Mouse (Mus musculus) hindbrain, embryonic 13.5 days (tissue): ENCODE results near the gene P2rx2. TPM values are rescaled to one million over a fixed set of nuclear protein-coding genes. Genes with fewer than 3 reads are reported as not detected.
A peak's percentile ranks its signal among the peaks of the same experiment; 100 is the strongest.

ENCODE experiments used
- ATAC-seq: fragments of 200-750 bp; cut with Nextera tagmentation; 2 replicates; pipeline ENCODE4 v1.8.0; 2017; ENCODE audit warnings: moderate TSS enrichment; ENCODE audit not compliant: low FRiP score
- H3K27ac ChIP-seq: fragments of 300-500 bp; sonication (generic); 2 replicates; pipeline ENCODE4 v1.5.1; 2015; ENCODE audit warnings: inconsistent platforms, mild to moderate bottlenecking, moderate library complexity
- H3K27me3 ChIP-seq: fragments of 300-500 bp; sonication (generic); 2 replicates; pipeline ENCODE4 v1.6.1; 2015; ENCODE audit warnings: mild to moderate bottlenecking, inconsistent platforms
- H3K36me3 ChIP-seq: fragments of 300-500 bp; sonication (generic); 2 replicates; pipeline ENCODE4 v1.6.1; 2015; ENCODE audit warnings: mild to moderate bottlenecking, inconsistent platforms
- H3K4me1 ChIP-seq: fragments of 300-500 bp; sonication (generic); replicated peaks from 2 replicates; pipeline ENCODE4 v1.6.1; 2015; ENCODE audit warnings: inconsistent platforms
- H3K4me2 ChIP-seq: fragments of 300-500 bp; sonication (generic); 2 replicates; pipeline ENCODE4 v1.6.1; 2015; ENCODE audit warnings: inconsistent platforms, mild to moderate bottlenecking, moderate library complexity
- H3K4me3 ChIP-seq: fragments of 300-500 bp; sonication (generic); 2 replicates; pipeline ENCODE4 v1.5.1; 2015; ENCODE audit warnings: mild to moderate bottlenecking, inconsistent platforms
- H3K9ac ChIP-seq: fragments of 300-500 bp; sonication (generic); 2 replicates; pipeline ENCODE4 v1.6.1; 2015; ENCODE audit warnings: mild to moderate bottlenecking, inconsistent platforms
- H3K9me3 ChIP-seq: fragments of 300-500 bp; sonication (generic); 2 replicates; pipeline ENCODE4 v1.6.1; 2016; ENCODE audit warnings: inconsistent platforms
- WGBS: fragments of 180-500 bp; shearing (Covaris S2); methylation state at CpG from one replicate; pipeline ENCODE4 v1.1.7; 2015; 5-methylcytosine and 5-hydroxymethylcytosine counted together
- polyA plus RNA-seq: library from polyadenylated mRNA; unstranded; fragments of >200 nt; fragmentation: Nextera tagmentation; extraction: Ambion mirVana; gene quantifications from 2 replicates; pipeline ENCODE4 v1.2.1, GENCODE M21; 2015

The P2rx2 gene
- polyA plus RNA-seq, result 5.1 and 6.5 TPM in 2 replicates

DNA sequence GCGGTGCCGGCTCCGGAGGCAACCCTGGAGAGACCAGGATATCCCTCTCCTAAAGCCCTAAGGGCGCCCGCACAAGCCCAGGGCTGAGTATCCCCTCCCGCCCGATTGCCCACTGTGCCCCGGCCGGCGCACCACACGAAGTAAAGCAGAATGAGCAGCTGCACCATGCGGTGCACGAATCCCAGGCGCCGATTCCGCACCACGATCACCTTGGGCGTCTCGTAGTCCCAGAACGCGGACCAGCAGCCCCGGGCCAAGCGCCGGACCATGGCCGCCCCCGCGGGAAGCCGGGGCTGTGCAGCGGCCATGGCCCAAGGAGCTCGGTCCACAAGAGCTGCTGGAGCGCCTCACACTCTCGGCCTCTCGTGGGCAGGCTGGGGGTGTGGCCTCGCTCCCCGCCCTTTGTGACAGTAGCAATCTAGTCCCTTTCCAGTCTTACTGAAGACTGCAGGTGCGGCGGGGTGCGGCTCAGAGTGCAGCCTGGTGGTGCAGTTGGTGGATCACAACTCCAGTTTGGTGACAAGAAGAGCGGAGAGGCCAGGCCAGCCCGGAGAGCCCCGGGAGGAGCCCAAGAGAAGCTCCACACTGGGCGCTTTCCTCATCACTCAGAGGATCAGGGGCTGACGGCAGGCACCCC is at the start of gene P2rx2:
Gene P2rx2, minus strand, starts transcription at position 565 of the 637 bp plus-strand sequence.
- H3K4me2 ChIP-seq, result peak within 1 kb of the TSS; percentile 97
- H3K9ac ChIP-seq, result peak within 1 kb of the TSS; percentile 76
- peak within 1 kb of the TSS; percentile 55 for H3K4me3 ChIP-seq
- WGBS, result 1% methylated on average over 43 of the region's 43 CpGs
- peak; percentile 72 for ATAC-seq
- peaks cover 44% of the 10 kb centered on the region for H3K27me3 ChIP-seq
- H3K27ac ChIP-seq, result no peak within 1 kb of the TSS
- peaks cover 16% of the 10 kb centered on the region for H3K4me1 ChIP-seq
- no peaks in the 10 kb centered on the region for H3K9me3 ChIP-seq
- no peaks in the 10 kb centered on the region for H3K36me3 ChIP-seq

DNA sequence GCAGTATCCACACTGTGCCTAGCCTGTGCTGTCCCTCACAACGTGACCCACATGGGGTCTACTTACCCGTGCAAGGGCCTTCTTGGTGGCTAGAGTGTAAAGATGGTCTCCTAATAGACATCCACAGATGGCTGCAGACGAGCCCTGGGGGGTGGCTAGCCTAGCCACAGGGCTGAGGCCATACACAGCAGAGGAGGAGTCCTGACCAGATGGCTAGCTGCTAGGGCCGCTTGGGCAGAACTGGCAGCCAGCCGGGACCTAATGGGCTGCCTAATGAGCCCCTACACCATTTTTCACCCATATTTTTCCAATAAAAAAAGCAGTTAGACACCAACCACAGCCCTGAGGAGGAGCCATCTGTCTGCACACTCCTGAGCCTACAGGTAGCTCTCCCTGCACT is 49.7 kb upstream of the P2rx2 start:
- Histone ChIP-seq H3K27me3 (peaks cover 8% of the 10 kb centered on the region), H3K9me3 (no peaks in the 10 kb centered on the region), H3K4me1 (peaks cover 11% of the 10 kb centered on the region), H3K4me2 (no peak overlapping the region), H3K9ac (no peak overlapping the region), H3K27ac (no peak overlapping the region; the same call in 1 of the 2 replicates), H3K36me3 (peaks cover 6% of the 10 kb centered on the region; the same call in 1 of the 2 replicates), H3K4me3 (no peak overlapping the region)
- WGBS, result 47% methylated on average over 5 of the region's 5 CpGs
- ATAC-seq, result peak; percentile 40; the same call in 1 of the 2 replicates

DNA sequence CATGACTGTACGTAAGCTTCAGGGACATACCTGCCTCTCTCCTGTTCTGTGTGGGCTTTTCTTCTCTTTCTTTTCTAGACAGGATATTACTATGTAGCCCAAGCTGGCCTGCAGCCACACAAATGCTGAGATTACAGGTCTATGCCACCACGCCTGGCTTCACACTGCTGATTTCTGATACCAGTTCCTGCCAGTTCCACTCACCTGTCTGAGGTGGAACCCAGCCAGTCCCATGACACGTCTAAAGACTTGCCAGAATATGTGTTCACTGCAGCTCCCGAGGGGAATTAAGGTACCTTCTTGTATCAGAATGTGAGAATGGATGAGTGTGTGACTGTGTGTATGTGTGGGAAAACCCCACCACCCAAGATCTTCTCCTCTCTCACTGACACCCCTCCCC is 47.6 kb upstream of the P2rx2 start:
- H3K9ac ChIP-seq, result no peak overlapping the region
- H3K27me3 ChIP-seq, result peaks cover 8% of the 10 kb centered on the region
- no peaks in the 10 kb centered on the region for H3K9me3 ChIP-seq
- H3K4me3 ChIP-seq, result no peak overlapping the region
- no peak overlapping the region for H3K27ac ChIP-seq
- H3K4me2 ChIP-seq, result no peak overlapping the region
- no peak for ATAC-seq
- peaks cover 6% of the 10 kb centered on the region; the same call in 1 of the 2 replicates for H3K36me3 ChIP-seq
- peaks cover 27% of the 10 kb centered on the region for H3K4me1 ChIP-seq
- 88% methylated on average over 4 of the region's 4 CpGs for WGBS

DNA sequence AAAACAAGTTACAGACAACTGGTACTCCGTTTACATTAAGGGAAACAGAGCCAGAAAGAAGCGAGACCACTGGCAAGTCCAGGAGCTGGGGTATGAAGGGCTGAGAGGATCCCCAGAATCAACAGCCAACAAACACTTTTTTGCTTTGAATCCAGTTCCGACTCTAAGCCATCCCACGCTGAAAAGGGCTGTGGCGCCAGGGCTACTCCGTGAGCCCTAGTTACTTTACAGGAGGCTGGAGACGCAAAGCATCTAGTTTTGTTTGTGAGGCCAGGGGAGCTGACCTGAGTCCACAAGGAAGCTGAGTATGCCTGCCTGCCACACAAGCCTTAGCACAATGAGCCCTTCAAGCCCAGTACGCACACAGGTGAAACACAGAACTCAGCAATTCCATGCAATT is 44.3 kb upstream of the P2rx2 start:
- 15% methylated on average over 8 of the region's 8 CpGs for WGBS

DNA sequence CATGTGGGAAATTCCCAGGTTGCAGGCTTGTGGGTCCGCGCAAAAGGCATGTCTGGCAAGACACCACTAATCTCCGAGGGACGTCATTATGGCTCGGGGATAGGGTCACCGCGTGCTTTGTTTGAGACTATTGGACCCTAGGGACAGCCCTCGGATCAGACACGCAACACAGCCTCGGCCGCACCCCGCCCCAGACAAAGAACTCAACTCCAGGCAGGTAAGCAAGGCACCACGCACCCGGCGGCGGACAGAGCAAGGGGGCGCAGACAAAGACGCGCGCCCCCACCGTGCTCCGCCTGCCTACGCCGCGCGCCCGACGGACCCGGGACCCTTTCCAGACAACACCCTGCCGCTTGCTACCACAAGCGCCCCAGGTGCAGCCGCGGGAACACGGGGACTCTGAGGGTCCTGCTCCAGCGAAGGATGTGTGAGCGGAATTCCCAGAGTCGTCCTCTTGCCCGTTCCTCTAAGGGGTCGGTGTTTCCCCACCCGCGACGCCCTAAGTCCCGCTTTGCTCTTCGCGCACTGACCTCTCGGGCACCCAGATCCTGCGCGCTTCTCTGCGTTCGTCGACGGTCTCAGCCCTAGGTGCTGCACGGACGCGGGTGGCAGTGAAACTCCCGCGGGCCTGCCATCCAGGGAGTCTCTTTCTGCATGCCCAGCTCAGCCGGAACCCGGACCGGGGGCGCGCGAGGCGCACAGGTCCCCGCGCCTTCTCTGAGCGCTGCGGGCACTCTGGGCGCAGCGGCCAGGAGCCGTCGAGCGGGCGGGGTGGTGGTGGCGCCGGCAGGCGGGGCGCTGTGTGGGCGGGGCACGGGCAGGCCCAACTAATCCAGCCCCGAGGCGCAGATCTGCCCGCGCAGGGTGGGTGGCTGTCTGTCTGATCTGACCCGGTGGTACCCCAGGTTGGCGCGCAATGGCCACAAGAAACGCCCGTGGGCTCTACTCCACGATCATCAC is 43.6 kb upstream of the P2rx2 start:
- peak overlapping the region; percentile 65 for H3K4me2 ChIP-seq
- H3K36me3 ChIP-seq, result peaks cover 3% of the 10 kb centered on the region; the same call in 1 of the 2 replicates
- ATAC-seq, result peak; percentile 85
- WGBS, result under 1% methylated on average over 90 of the region's 90 CpGs
- H3K9ac ChIP-seq, result peak overlapping the region; percentile 81
- peak overlapping the region; percentile 71 for H3K4me3 ChIP-seq
- peak overlapping the region; percentile 82 for H3K27ac ChIP-seq
- no peaks in the 10 kb centered on the region for H3K9me3 ChIP-seq
- H3K4me1 ChIP-seq, result peaks cover 43% of the 10 kb centered on the region
- H3K27me3 ChIP-seq, result peaks cover 8% of the 10 kb centered on the region

More for the DNA sequence above, 44.3 kb upstream of the P2rx2 start:
- Histone ChIP-seq H3K27me3 (peaks cover 8% of the 10 kb centered on the region), H3K9ac (peak overlapping the region; percentile 81), H3K9me3 (no peaks in the 10 kb centered on the region), H3K36me3 (peaks cover 3% of the 10 kb centered on the region; the same call in 1 of the 2 replicates), H3K27ac (peak overlapping the region; percentile 82; the same call in 1 of the 2 replicates), H3K4me2 (peak overlapping the region; percentile 65), H3K4me3 (peak overlapping the region; percentile 71), H3K4me1 (peaks cover 43% of the 10 kb centered on the region)
- peak; percentile 1; the same call in 1 of the 2 replicates for ATAC-seq

DNA sequence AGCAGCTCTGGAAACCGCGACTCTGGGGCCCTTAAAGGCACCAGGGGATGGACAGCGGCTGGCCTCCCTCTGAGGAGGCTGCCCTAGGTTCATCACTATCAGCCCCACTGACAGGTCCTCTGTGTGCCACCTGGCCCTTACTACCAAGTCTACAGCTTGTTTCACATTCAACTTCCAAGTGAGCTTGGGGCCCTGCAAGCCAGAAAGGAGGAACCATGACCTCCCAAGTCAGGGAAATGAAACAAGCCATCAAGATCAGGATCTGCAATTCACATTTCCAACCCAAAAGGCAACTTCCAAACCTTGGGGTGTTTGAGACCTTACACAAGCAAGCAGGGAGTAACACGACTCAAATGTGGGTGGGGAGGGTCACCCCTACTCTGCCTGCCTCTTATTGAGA is 42.3 kb upstream of the P2rx2 start:
- H3K4me2 ChIP-seq, result peak overlapping the region; percentile 65
- no peaks in the 10 kb centered on the region for H3K9me3 ChIP-seq
- H3K36me3 ChIP-seq, result peaks cover 7% of the 10 kb centered on the region; the same call in 1 of the 2 replicates
- 52% methylated on average over 4 of the region's 4 CpGs for WGBS
- no peak overlapping the region for H3K27ac ChIP-seq
- H3K4me1 ChIP-seq, result peaks cover 43% of the 10 kb centered on the region
- H3K9ac ChIP-seq, result peak overlapping the region; percentile 81
- H3K4me3 ChIP-seq, result peak overlapping the region; percentile 71
- no peak for ATAC-seq
- H3K27me3 ChIP-seq, result peaks cover 8% of the 10 kb centered on the region

DNA sequence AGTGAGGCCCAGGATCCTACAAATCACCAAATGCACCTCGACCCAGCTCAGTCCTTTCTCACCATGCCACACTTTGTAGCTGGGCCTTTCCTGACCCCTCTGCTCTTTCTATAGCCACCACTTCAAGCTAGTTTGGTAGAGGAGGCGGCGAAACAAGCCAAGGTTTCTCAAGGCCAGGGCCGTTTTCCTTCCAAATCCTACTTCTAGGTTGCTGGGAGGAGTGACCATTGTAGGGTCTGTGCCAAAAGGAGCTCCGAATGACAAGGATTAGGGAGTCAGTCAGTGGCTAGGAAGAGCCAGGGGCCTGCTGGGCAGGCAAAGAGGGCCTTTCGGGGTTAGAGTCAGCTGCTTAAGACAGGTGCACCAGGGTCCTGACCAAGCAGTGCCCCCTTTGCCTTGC is 41.5 kb upstream of the P2rx2 start:
- no peaks in the 10 kb centered on the region for H3K9me3 ChIP-seq
- no peak overlapping the region for H3K27ac ChIP-seq
- peaks cover 14% of the 10 kb centered on the region for H3K36me3 ChIP-seq
- peak overlapping the region; percentile 65 for H3K4me2 ChIP-seq
- H3K4me3 ChIP-seq, result peak overlapping the region; percentile 71
- no peak for ATAC-seq
- peaks cover 43% of the 10 kb centered on the region for H3K4me1 ChIP-seq
- 81% methylated on average over 6 of the region's 6 CpGs for WGBS
- peaks cover 8% of the 10 kb centered on the region for H3K27me3 ChIP-seq
- H3K9ac ChIP-seq, result peak overlapping the region; percentile 81

DNA sequence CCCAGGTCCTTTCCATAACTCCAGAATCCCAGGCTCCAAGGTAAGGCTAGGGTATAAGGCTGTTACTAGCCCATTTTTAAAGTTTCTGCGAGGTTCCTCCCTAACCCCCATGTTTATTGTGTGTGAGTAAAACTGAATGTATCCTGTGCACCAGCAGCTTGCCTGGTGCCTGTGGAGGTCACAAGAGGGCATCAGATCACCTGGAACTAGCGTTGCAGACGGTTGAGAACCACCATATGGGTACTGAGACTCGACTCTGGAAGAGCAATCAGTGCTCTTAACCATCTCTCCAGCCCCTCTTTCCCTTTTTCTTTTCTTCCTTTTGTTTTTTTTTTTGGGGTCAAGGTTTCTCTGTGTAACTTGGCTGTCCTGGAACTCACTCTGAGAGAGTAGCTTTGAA is 36.8 kb upstream of the P2rx2 start:
- peaks cover 25% of the 10 kb centered on the region for H3K4me1 ChIP-seq
- WGBS, result 90% methylated on average over 4 of the region's 4 CpGs
- ATAC-seq, result no peak
- no peak overlapping the region for H3K4me3 ChIP-seq
- H3K36me3 ChIP-seq, result peaks cover 59% of the 10 kb centered on the region
- H3K4me2 ChIP-seq, result no peak overlapping the region
- H3K27me3 ChIP-seq, result no peaks in the 10 kb centered on the region
- H3K27ac ChIP-seq, result no peak overlapping the region
- H3K9ac ChIP-seq, result no peak overlapping the region
- H3K9me3 ChIP-seq, result no peaks in the 10 kb centered on the region

DNA sequence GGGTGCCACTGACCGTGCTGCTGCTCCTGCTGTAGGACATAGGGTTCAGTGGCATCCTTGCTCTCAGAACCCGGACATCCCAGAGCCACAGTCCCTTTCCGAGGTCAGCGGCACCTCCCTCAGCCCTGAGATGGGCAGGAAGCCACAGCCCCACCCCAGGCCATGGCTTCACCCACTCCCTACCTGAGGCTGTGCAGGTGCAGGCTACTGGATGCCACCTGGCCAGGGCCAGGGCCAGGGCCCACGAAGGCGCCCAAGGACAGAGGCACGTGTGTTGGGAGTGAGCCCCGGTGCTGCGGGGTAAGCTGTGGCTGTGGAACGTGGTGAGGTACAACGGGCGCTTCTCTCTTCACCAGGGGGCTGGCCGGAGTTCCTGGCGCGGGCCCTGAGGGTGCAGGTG is 36.1 kb upstream of the P2rx2 start:
- ATAC-seq, result 0 out of 2 replicates have a peak, but pooled peaks have one; percentile 19
- 88% methylated on average over 15 of the region's 15 CpGs for WGBS

DNA sequence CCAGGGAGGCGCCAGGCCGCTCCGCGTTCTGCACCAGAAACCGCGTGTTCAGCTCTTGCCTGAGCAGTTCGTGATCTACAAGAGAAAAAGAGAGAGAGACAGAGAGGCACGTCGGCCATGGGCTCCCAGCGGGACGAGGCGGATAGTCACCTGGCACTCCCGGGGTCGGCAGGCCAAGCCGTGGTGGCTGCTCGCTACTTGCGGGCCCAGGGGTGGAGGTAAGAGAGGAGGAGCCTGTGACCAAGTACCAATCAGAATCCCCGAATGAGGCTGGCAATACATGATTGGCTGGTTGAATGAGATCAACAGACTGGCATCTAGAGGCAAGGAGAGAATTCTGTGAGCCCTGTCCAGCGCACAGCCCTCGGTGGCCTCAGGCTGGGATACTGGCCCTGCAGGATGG is 35.2 kb upstream of the P2rx2 start:
- 25% methylated on average over 20 of the region's 20 CpGs for WGBS
- no peaks in the 10 kb centered on the region for H3K27me3 ChIP-seq
- ATAC-seq, result no peak
- H3K4me3 ChIP-seq, result no peak overlapping the region
- no peak overlapping the region for H3K9ac ChIP-seq
- peaks cover 76% of the 10 kb centered on the region for H3K36me3 ChIP-seq
- no peak overlapping the region for H3K4me2 ChIP-seq
- no peaks in the 10 kb centered on the region for H3K9me3 ChIP-seq
- 0 out of 2 replicates have a peak, but pooled peaks cover 9% of the 10 kb centered on the region for H3K4me1 ChIP-seq
- H3K27ac ChIP-seq, result no peak overlapping the region

More for the DNA sequence above, 36.1 kb upstream of the P2rx2 start:
- Histone ChIP-seq H3K27me3 (no peaks in the 10 kb centered on the region), H3K36me3 (peaks cover 67% of the 10 kb centered on the region), H3K9ac (no peak overlapping the region), H3K4me3 (no peak overlapping the region), H3K4me1 (peaks cover 18% of the 10 kb centered on the region), H3K27ac (no peak overlapping the region), H3K9me3 (no peaks in the 10 kb centered on the region), H3K4me2 (no peak overlapping the region)

DNA sequence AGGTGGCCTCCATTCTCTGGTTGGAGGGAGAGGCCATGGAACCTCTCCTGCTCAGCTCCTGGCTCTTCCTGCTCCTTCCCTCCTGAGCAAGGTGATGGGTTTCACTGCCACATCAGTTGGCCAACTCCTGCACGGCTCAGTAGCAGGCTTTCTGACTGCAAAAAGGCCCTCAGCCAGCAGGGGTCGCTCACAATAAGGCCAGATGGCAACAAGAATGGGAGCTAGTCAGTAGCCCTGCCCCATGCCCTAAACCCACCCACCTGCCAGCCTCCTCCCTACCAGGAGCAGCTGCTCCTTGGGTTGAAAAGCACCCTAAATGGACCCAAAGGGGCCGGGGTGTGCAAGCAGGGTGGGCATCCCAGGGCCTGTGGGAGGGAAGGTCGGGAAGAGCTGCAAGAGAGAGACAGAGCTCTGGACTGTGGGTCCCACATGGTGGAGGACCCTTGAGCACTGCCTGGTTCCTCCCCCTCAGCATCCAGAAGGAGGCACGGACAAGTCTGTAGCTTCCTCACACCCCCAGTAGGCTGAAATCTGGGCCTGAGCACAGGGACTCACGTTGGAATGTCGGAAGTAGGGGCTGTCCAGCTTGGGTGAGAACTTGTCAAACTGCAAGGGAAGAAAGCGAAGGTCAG is 33.9 kb upstream of the P2rx2 start:
- Histone ChIP-seq H3K27ac (0 out of 2 replicates have a peak overlapping the region, but pooled peaks have one; percentile 14), H3K4me3 (no peak overlapping the region), H3K27me3 (no peaks in the 10 kb centered on the region), H3K4me1 (0 out of 2 replicates have a peak, but pooled peaks cover 6% of the 10 kb centered on the region), H3K9me3 (no peaks in the 10 kb centered on the region), H3K4me2 (no peak overlapping the region), H3K9ac (no peak overlapping the region), H3K36me3 (peaks cover 77% of the 10 kb centered on the region)
- 56% methylated on average over 8 of the region's 8 CpGs for WGBS
- peak; percentile 36 for ATAC-seq
